In the genomic region with DNA sequence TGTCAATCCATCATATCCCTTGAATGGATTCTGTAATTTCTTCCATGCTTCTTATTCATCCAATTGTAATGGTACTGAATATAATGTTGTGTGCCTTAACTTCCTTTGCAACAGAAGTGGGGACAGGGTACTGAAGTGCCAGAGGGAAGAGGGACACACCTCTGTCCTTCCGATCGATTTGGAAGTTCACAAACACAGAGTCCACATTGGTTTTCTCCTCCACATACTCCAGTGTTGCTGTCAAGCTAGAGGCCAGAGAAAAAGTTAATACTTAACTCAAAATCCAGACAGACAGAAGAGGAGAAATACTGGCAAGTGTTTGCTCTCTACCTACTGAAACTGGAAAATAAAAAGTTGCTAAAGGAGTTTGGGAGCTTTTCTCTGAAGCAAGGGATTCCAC, we compare ENCODE assay signal across 28 mouse cellular contexts. TPM values are rescaled to one million over a fixed set of nuclear protein-coding genes. Genes with fewer than 3 reads are reported as not detected.
DNase-seq lines count a peak whose midpoint lies in the region; ATAC-seq and TF ChIP-seq lines count a peak whose summit lies in the region.
"Had no signal": no experiment of that assay in that cellular context is flagged by ENCODE, and none has a peak within 500 bp of the region (broad histone marks: within the 10 kb centered on the region; RNA-seq: fewer than 3 reads in every experiment).

No protein-coding gene starts in this region.

- H3K27me3 ChIP-seq in kidney, adult 2 months (replicated peaks; ENCODE audit: control insufficient read depth, insufficient read depth, low read length): no peaks in the 10 kb centered on the region
- no peaks in the 10 kb centered on the region; the same call in 1 of the 2 replicates for H3K27me3 ChIP-seq in liver, embryonic 11.5 days (replicated peaks; ENCODE audit: control insufficient read depth, insufficient read depth, low read length)
- H3K27me3 ChIP-seq in liver, embryonic 13.5 days: 0 out of 2 replicates have a peak, but pooled peaks cover 4% of the 10 kb centered on the region
- H3K27me3 ChIP-seq: CH12.LX; embryonic facial prominence, embryonic 15.5 days; heart, embryonic 15.5 days; Patski had no signal

- peak overlapping the region; percentile 10; the same call in 1 of the 2 replicates for H3K27ac ChIP-seq in kidney, adult 2 months (ENCODE audit: insufficient read depth, low read depth, low read length)
- H3K27ac ChIP-seq in liver, embryonic 11.5 days (ENCODE audit: low read depth, low read length): no peak overlapping the region
- H3K27ac ChIP-seq in liver, embryonic 13.5 days: peak overlapping the region; percentile 16; the same call in 1 of the 2 replicates
- H3K27ac ChIP-seq: embryonic facial prominence, embryonic 15.5 days; forebrain, embryonic 10.5 days; heart, embryonic 10.5 days; heart, embryonic 15.5 days; hindbrain, embryonic 10.5 days; hindbrain, embryonic 14.5 days had no signal

- no peaks in the 10 kb centered on the region for H3K9me3 ChIP-seq in liver, embryonic 11.5 days (ENCODE audit: control insufficient read depth, low read length)
- no peaks in the 10 kb centered on the region for H3K9me3 ChIP-seq in liver, embryonic 13.5 days (replicated peaks)
- H3K9me3 ChIP-seq: embryonic facial prominence, embryonic 15.5 days; forebrain, embryonic 10.5 days; heart, embryonic 10.5 days; heart, embryonic 15.5 days; hindbrain, embryonic 10.5 days had no signal

- peak; percentile 49 for DNase-seq in kidney, adult 2 months
- DNase-seq in kidney, postnatal 10 days: no peak
- no peak for DNase-seq in liver, embryonic 11.5 days (ENCODE audit: low spot score)
- DNase-seq in liver, embryonic 13.5 days: no peak
- peak; percentile 25 for DNase-seq in yolk sac, embryonic 10.5 days (ENCODE audit: low spot score)
- DNase-seq in adrenal gland, postnatal 4 days (ENCODE audit: low spot score in 2 of 2): no peak
- DNase-seq: adrenal gland, postnatal 14 days; cerebellum, adult 18-20 months; cerebellum, postnatal 14 days; embryo, embryonic 11 days; gastrocnemius, postnatal 36 days; heart, adult 18-20 months had no signal

- TF ChIP-seq POLR2A in kidney, adult 2 months (IDR thresholded peaks at IDR 0.05; ENCODE audit: low read depth, low read length): no peak

- peaks cover 7% of the 10 kb centered on the region; the same call in 1 of the 2 replicates for H3K4me1 ChIP-seq in kidney, adult 2 months (ENCODE audit: control insufficient read depth, insufficient read depth, low read length)
- no peaks in the 10 kb centered on the region for H3K4me1 ChIP-seq in liver, embryonic 11.5 days (replicated peaks; ENCODE audit: control insufficient read depth, insufficient read depth, low read length)
- H3K4me1 ChIP-seq in liver, embryonic 13.5 days (replicated peaks): no peaks in the 10 kb centered on the region
- H3K4me1 ChIP-seq: embryonic facial prominence, embryonic 15.5 days; forebrain, embryonic 10.5 days; heart, embryonic 10.5 days; heart, embryonic 15.5 days; hindbrain, embryonic 10.5 days had no signal

- no peak overlapping the region for H3K4me3 ChIP-seq in kidney, adult 2 months (ENCODE audit: insufficient read depth, low read depth, low read length)
- H3K4me3 ChIP-seq in liver, embryonic 11.5 days (ENCODE audit: low read depth, low read length): no peak overlapping the region
- H3K4me3 ChIP-seq in liver, embryonic 13.5 days (replicated peaks): no peak overlapping the region
- H3K4me3 ChIP-seq: embryonic facial prominence, embryonic 15.5 days; erythroblast, embryonic 14.5 days; forebrain, embryonic 10.5 days; heart, embryonic 10.5 days; heart, embryonic 15.5 days; hindbrain, embryonic 10.5 days had no signal

- no peak for TF ChIP-seq CTCF in kidney, adult 2 months (conservative IDR thresholded peaks at IDR 0.05; ENCODE audit: insufficient read depth, insufficient read length, low read depth, low read length)

- 35% methylated on average over 2 of the region's 2 CpGs for WGBS in kidney, adult 2 months
- 84% methylated on average over 2 of the region's 2 CpGs for WGBS in liver, embryonic 11.5 days
- WGBS in liver, embryonic 13.5 days (ENCODE audit: insufficient replicate concordance): 69% methylated on average over 2 of the region's 2 CpGs

- 0 out of 2 replicates have a peak, but pooled peaks have one; percentile 36 for ATAC-seq in liver, embryonic 11.5 days (replicated peaks; ENCODE audit: low FRiP score)
- ATAC-seq in liver, embryonic 13.5 days (ENCODE audit: low read depth): no peak
- ATAC-seq: activated CD4-positive, CD25-positive, alpha-beta regulatory T cell, adult 4 months; forebrain, embryonic 14.5 days; Patski had no signal

- no peaks in the 10 kb centered on the region for H3K36me3 ChIP-seq in kidney, adult 2 months (ENCODE audit: control insufficient read depth, insufficient read depth, low read length)
- no peaks in the 10 kb centered on the region for H3K36me3 ChIP-seq in liver, embryonic 11.5 days (ENCODE audit: control insufficient read depth, insufficient read depth, low read length)
- no peaks in the 10 kb centered on the region for H3K36me3 ChIP-seq in liver, embryonic 13.5 days
- H3K36me3 ChIP-seq: embryonic facial prominence, embryonic 15.5 days; forebrain, embryonic 10.5 days; heart, embryonic 10.5 days; heart, embryonic 15.5 days had no signal

- no peak overlapping the region; the same call in 1 of the 2 replicates for H3K4me2 ChIP-seq in liver, embryonic 11.5 days
- no peak overlapping the region for H3K4me2 ChIP-seq in liver, embryonic 13.5 days
- H3K4me2 ChIP-seq: embryonic facial prominence, embryonic 15.5 days; heart, embryonic 15.5 days; hindbrain, embryonic 14.5 days had no signal

- H3K9ac ChIP-seq in liver, embryonic 11.5 days (ENCODE audit: low read depth, low read length): no peak overlapping the region
- H3K9ac ChIP-seq in liver, embryonic 13.5 days: no peak overlapping the region
- H3K9ac ChIP-seq: embryonic facial prominence, embryonic 15.5 days; heart, embryonic 15.5 days; hindbrain, embryonic 14.5 days had no signal

RNA-seq across cellular contexts. Expression of gene Mrpl9, which starts 8.8 kb away (rescaled TPM):
- 39.2 and 47.8 TPM in 2 replicates for polyA plus RNA-seq in kidney, adult 2 months (2012; rRNA removed)
- 84.9 and 87.3 TPM in 2 replicates for polyA plus RNA-seq in liver, embryonic 11.5 days (2014; fragmentation: Nextera tagmentation; extraction: Ambion mirVana)
- 47.5 and 52.5 TPM in 2 replicates for polyA plus RNA-seq in liver, embryonic 13.5 days (2015; fragmentation: Nextera tagmentation; extraction: Ambion mirVana)
- 10 to 100 TPM; 75.0 to 75.3 TPM for total RNA-seq in adrenal gland, postnatal 4 days (2021)

RNA-seq across cellular contexts. Expression of gene Oaz3, which starts 9.4 kb away (rescaled TPM):
- polyA plus RNA-seq in kidney, adult 2 months (2012; rRNA removed): 0.25 and 1.0 TPM in 2 replicates
- 0.51 and 0.53 TPM in 2 replicates for polyA plus RNA-seq in liver, embryonic 11.5 days (2014; fragmentation: Nextera tagmentation; extraction: Ambion mirVana)
- polyA plus RNA-seq in liver, embryonic 13.5 days (2015; fragmentation: Nextera tagmentation; extraction: Ambion mirVana): 0.19 and 0.45 TPM in 2 replicates
- total RNA-seq in adrenal gland, postnatal 4 days (2021): not detected
- total RNA-seq: adrenal gland, adult 18-20 months; adrenal gland, postnatal 14 days; common myeloid progenitor, adult 5-6 weeks; gastrocnemius, adult 8-10 months; gastrocnemius, postnatal 36 days; heart, adult 18-20 months; heart, postnatal 25 days had no signal
- polyA plus RNA-seq: embryonic facial prominence, embryonic 11.5 days; erythroblast, embryonic 14.5 days had no signal

RNA-seq across cellular contexts. Expression of gene Tdrkh, which starts 21.2 kb away (rescaled TPM):
- polyA plus RNA-seq in kidney, adult 2 months (2012; rRNA removed): 0.75 and 0.90 TPM in 2 replicates
- 10.4 and 11.4 TPM in 2 replicates for polyA plus RNA-seq in liver, embryonic 11.5 days (2014; fragmentation: Nextera tagmentation; extraction: Ambion mirVana)
- polyA plus RNA-seq in liver, embryonic 13.5 days (2015; fragmentation: Nextera tagmentation; extraction: Ambion mirVana): 9.5 and 13.9 TPM in 2 replicates
- 10 to 100 TPM; 10.5 to 15.1 TPM for total RNA-seq in adrenal gland, postnatal 4 days (2021)
- total RNA-seq: CH12.LX had no signal

RNA-seq across cellular contexts. Expression of gene Lingo4, which starts 36.0 kb away (rescaled TPM):
- 0.14 and 0.20 TPM in 2 replicates for polyA plus RNA-seq in kidney, adult 2 months (2012; rRNA removed)
- polyA plus RNA-seq in liver, embryonic 11.5 days (2014; fragmentation: Nextera tagmentation; extraction: Ambion mirVana): 0.05 TPM in 1 of 2 replicates, not detected in the other
- polyA plus RNA-seq in liver, embryonic 13.5 days (2015; fragmentation: Nextera tagmentation; extraction: Ambion mirVana): 0.03 and 0.06 TPM in 2 replicates
- total RNA-seq in adrenal gland, postnatal 4 days (2021): 1 to 10 TPM in 1 of 2 experiments, under 1 TPM in 1; 0.78 to 1.3 TPM
- total RNA-seq: CH12.LX; common myeloid progenitor, adult 5-6 weeks had no signal
- polyA plus RNA-seq: erythroblast, embryonic 14.5 days; heart, embryonic 10.5 days had no signal

RNA-seq across cellular contexts. Expression of gene Celf3, which starts 43.8 kb away (rescaled TPM):
- 1.6 and 2.2 TPM in 2 replicates for polyA plus RNA-seq in kidney, adult 2 months (2012; rRNA removed)
- polyA plus RNA-seq in liver, embryonic 11.5 days (2014; fragmentation: Nextera tagmentation; extraction: Ambion mirVana): 2.9 and 3.8 TPM in 2 replicates
- polyA plus RNA-seq in liver, embryonic 13.5 days (2015; fragmentation: Nextera tagmentation; extraction: Ambion mirVana): 0.25 and 0.38 TPM in 2 replicates
- 10 to 100 TPM; 50.3 to 56.4 TPM for total RNA-seq in adrenal gland, postnatal 4 days (2021)
- total RNA-seq: common myeloid progenitor, adult 5-6 weeks; gastrocnemius, adult 8-10 months; gastrocnemius, postnatal 36 days; heart, adult 18-20 months; heart, postnatal 25 days had no signal
- polyA plus RNA-seq: erythroblast, embryonic 14.5 days had no signal

Comparison
In these comparisons a context has a peak if more than half of its experiments do, and no peak if none do; other contexts are left out.
1. DNase-seq: peak in kidney, adult 2 months (single experiment) and yolk sac, embryonic 10.5 days (single experiment); none in kidney, postnatal 10 days (single experiment), liver, embryonic 11.5 days (single experiment), liver, embryonic 13.5 days (single experiment) and adrenal gland, postnatal 4 days (0 of 2).